Mouse (Mus musculus) heart, adult 2 months (tissue): ENCODE results near the gene Naa38.
A peak's percentile ranks its signal among the peaks of the same experiment; 100 is the strongest.

Experiments used
- CTCF ChIP-seq: fragments of 200-600 bp; IDR thresholded peaks from 2 replicates; pipeline ENCODE4 v1.8.1; 2022; ENCODE audit warnings: antibody characterized with exemption, mild to moderate bottlenecking, moderate library complexity
- EP300 ChIP-seq: fragments of 200-500 bp; IDR thresholded peaks from 2 replicates; pipeline ENCODE4 v1.6.1; 2011; ENCODE audit warnings: low read depth, low read length, control low read depth; ENCODE audit not compliant: insufficient read depth

DNA sequence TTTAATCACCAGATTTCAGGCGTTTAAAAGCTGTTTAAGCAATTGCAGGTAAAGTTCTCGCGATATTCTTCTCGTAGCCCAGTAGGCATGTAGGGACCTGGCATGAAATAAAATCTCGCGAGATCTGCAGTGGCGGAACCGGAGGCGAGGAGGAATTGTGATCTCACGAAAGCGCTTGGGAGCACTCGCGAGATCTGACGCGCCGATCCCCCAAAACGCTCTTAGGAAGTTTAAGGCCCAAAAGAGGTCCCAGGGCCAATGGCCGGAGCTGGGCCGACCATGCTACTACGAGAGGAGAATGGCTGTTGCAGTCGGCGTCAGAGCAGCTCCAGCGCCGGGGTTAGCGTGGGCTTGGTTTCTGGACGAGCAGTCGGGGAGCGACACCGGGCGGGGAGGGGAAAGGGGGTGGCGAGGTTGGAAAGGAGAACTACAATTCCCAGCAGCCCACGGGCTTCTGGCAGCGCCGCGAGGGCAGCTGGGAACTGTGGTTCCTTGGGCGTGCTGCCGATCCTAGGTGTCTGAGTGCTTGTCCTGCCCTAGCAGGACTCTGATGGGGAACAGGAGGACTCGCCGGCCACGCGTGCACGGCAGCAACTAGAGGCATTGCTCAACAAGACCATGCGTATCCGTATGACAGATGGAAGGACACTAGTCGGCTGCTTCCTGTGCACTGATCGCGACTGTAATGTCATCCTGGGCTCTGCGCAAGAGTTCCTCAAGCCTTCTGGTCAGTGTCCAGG lies 517 bp downstream of the Naa38 start:
- TF ChIP-seq CTCF (no peak), EP300 (peak; percentile 74)
